Mouse (Mus musculus): ENCODE data around the gene Cdrt4. TPM values are rescaled to one million over a fixed set of nuclear protein-coding genes. Genes with fewer than 3 reads are reported as not detected.

Gene Cdrt4
- total and polyA plus RNA-seq, 3 experiments: not detected

DNA sequence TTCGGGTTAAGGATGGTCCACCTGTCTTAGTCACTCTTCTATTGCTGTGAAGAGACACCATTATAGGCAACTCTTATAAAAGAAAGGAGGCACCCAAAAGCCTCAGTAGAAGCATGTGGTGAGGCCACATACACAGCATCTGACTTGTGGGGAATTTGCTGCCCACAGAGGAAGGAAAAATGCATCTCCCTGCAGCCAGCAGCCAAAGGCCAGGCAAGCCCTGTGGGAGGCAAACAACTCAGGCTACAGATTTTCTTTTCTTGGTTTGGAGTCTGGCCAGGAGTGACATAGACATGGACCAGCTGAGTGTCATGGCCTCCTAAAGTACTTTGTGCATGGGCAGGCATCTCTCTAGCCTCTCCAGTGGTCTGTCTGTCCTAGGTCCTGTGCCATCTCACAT, 1.4 kb upstream of the Cdrt4 start:
- in situ Hi-C loops (cut with MboI; ENCODE audit: low pct_ligation_motif_present, low pct_unique_long_range_greater_than_20kb, low sequenced_read_pairs): no loop called here
- Histone ChIP-seq H3K27me3 (replicated peaks) (peaks cover 2% of the 10 kb centered on the region), H3K4me3 (replicated peaks in 1 of 3; ENCODE audit: low read depth in 2 of 3, low read length in 2 of 3, poor library complexity in 1 of 3) (no peak overlapping the region), H3K36me3 (replicated peaks in 1 of 2; ENCODE audit: control insufficient read depth in 1 of 2, insufficient read depth in 1 of 2, low read length in 1 of 2) (no peaks in the 10 kb centered on the region), H3K4me2 (ENCODE audit: insufficient read depth, low read depth, poor library complexity, severe bottlenecking) (no peak overlapping the region), H3K79me2 (replicated peaks; ENCODE audit: control insufficient read depth, extremely low read depth, insufficient read depth, poor library complexity, severe bottlenecking) (no peaks in the 10 kb centered on the region), H3K27ac (ENCODE audit: insufficient read depth, low read depth) (no peak overlapping the region), H3K9me3 (replicated peaks; ENCODE audit: low read length) (no peaks in the 10 kb centered on the region), H3K4me1 (ENCODE audit: control insufficient read depth in 1 of 2, insufficient read depth in 2 of 2) (peaks cover 0 to 19% of the 10 kb centered on the region in 2 experiments; a peak in 2 of 4 replicates), H3K9ac (ENCODE audit: insufficient read depth, low read depth) (no peak overlapping the region)
- no peak for DNase-seq (ENCODE audit: extremely low read depth)
- dilution Hi-C loops (cut with MboI; ENCODE audit: extremely low pct_ligation_motif_present, extremely low pct_unique_long_range_greater_than_20kb, low sequenced_read_pairs): no loop called here
- TF ChIP-seq CTCF (conservative IDR thresholded peaks at IDR 0.05 in 1 of 2, IDR thresholded peaks at IDR 0.05 in 1 of 2; ENCODE audit: low read depth in 2 of 2, low read length in 2 of 2) (no peak), USF2 (conservative IDR thresholded peaks at IDR 0.05; ENCODE audit: low read depth, low read length) (no peak), SMC3 (IDR thresholded peaks at IDR 0.05; ENCODE audit: low read depth, low read length) (no peak), ZNF384 (IDR thresholded peaks at IDR 0.05; ENCODE audit: low read depth, low read length) (no peak), CHD1 (IDR thresholded peaks at IDR 0.05; ENCODE audit: low read depth, low read length) (no peak), ETS1 (conservative IDR thresholded peaks at IDR 0.05; ENCODE audit: low read depth, low read length) (no peak), TBP (conservative IDR thresholded peaks at IDR 0.05; ENCODE audit: low read depth, low read length) (no peak), E2F4 (IDR thresholded peaks at IDR 0.05; ENCODE audit: insufficient replicate concordance, low read depth, low read length) (no peak), IRF4 (IDR thresholded peaks at IDR 0.05; ENCODE audit: low read depth, low read length) (no peak), POLR2A (IDR thresholded peaks at IDR 0.05; ENCODE audit: low read depth, low read length) (no peak), MAFK (IDR thresholded peaks at IDR 0.05; ENCODE audit: insufficient replicate concordance, low read length) (no peak)

- no peak for TF ChIP-seq TBP (conservative IDR thresholded peaks at IDR 0.05; ENCODE audit: low read depth, low read length)
- no peak for TF ChIP-seq MAX (IDR thresholded peaks at IDR 0.05; ENCODE audit: low read length)
- TF ChIP-seq KAT2A (IDR thresholded peaks at IDR 0.05; ENCODE audit: insufficient replicate concordance, low read length): no peak
- no peak for TF ChIP-seq MAZ (IDR thresholded peaks at IDR 0.05; ENCODE audit: low read depth, low read length)
- TF ChIP-seq USF2 (conservative IDR thresholded peaks at IDR 0.05; ENCODE audit: low read depth, low read length): no peak
- no peak for TF ChIP-seq JUN (IDR thresholded peaks at IDR 0.05; ENCODE audit: insufficient read depth, low read depth, low read length)
- TF ChIP-seq TCF12 (IDR thresholded peaks at IDR 0.05; ENCODE audit: low read depth, low read length): no peak
- Histone ChIP-seq H3K27me3 (replicated peaks) (peaks cover 2% of the 10 kb centered on the region), H3K4me3 (replicated peaks in 1 of 3; ENCODE audit: low read depth in 2 of 3, low read length in 2 of 3, poor library complexity in 1 of 3) (no peak overlapping the region), H3K9me3 (replicated peaks; ENCODE audit: low read length) (no peaks in the 10 kb centered on the region), H3K4me2 (ENCODE audit: insufficient read depth, low read depth, poor library complexity, severe bottlenecking) (no peak overlapping the region), H3K27ac (ENCODE audit: insufficient read depth, low read depth) (no peak overlapping the region), H3K9ac (ENCODE audit: insufficient read depth, low read depth) (no peak overlapping the region), H3K79me2 (replicated peaks; ENCODE audit: control insufficient read depth, extremely low read depth, insufficient read depth, poor library complexity, severe bottlenecking) (no peaks in the 10 kb centered on the region), H3K4me1 (ENCODE audit: control insufficient read depth in 1 of 2, insufficient read depth in 2 of 2) (peaks cover 0 to 16% of the 10 kb centered on the region in 2 experiments; a peak in 1 of 4 replicates), H3K36me3 (replicated peaks in 1 of 2; ENCODE audit: control insufficient read depth in 1 of 2, insufficient read depth in 1 of 2, low read length in 1 of 2) (no peaks in the 10 kb centered on the region)
- dilution Hi-C loops (cut with MboI; ENCODE audit: extremely low pct_ligation_motif_present, extremely low pct_unique_long_range_greater_than_20kb, low sequenced_read_pairs) (no loop called here), in situ Hi-C loops (cut with MboI; ENCODE audit: low pct_ligation_motif_present, low pct_unique_long_range_greater_than_20kb, low sequenced_read_pairs) (no loop called here)
- DNase-seq (ENCODE audit: extremely low read depth): no peak
Observed at GRCm38 (mm10) chr11:62954766-62955165, 3.8 kb downstream of the Cdrt4 start.

All from CH12.LX (cell line).